Mouse (Mus musculus) v-Abl transformed pro-B cells (cell line): ENCODE measurements around the gene Sdf4.

Experiments used
- in situ Hi-C, 2 experiments: fragments of 400-800 bp; cut with MboI; formaldehyde crosslinking; loops; one replicate each; pipeline ENCODE4 v1.15.1; 2025; ENCODE audit not compliant: unreplicated experiment in 2 of 2

Gene Sdf4

DNA sequence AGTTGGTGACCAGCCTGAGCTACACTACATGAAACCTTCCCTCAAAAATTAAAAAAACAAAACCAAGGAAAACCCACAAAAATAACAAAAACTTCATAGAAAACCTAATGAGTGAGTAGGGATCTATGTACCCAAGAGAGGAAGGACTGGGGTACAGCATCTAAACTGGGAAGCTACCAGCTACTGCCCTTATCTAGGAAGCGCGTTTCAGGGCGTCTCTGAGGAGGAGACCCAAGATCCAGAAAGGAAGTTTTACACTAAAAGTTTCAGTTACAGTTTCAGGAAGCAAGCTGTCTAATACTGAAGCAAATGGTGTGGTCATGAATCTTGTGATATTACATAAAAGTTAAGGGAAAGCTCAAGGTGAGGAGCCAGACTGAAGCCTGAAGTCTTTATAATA lies 57.1 kb downstream of the Sdf4 start:
- in situ Hi-C loops: no loop called here

DNA sequence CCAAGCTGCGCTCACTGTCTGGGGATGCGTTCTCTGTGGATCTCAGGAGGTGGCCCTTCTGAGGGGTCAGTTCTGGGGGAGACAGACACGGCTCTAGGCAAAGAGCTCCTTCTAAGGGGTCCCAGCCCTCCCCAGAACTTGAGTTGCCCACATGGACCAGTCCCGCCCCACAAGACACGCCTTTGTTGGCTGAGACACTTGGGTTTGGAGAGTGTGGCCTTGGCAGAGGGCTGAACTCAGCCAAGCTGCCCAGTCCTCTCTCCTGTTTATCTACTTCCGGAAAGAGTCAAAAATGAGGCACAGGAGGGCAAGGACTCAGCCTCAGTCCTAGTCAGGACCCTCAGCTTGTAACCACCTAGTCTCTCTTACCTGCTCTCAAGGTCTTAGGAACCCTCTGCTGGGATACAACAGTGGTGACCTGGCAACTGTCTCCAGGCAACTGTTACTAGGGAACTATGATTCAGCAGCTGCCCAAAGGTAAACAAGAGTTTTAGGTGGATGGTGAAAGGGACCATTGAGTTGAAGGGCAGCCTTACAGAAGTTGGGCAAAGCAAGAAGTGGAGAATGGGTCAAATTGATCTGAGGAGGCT lies 57.8 kb downstream of the Sdf4 start:
- in situ Hi-C loops: no loop called here

DNA sequence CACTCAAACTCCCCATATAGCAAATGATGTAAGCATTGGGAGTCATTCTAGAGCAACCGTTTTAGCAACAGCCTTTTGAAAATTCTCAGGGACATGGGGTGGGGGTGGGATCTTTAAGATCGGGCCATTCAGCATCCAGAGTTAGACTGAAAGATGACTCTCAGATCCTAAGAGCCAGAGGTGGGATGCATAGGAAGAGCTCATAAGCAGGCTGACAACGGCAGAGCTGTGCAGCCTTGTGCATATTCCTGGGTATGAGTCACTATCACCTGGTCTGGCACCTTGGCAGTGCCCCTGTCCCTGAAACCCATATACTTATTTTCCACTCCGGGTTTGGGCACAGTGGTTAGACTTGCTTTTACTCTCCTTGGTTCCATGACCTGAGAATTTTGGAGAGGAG lies 60.4 kb downstream of the Sdf4 start:
- in situ Hi-C loops: no loop called here

DNA sequence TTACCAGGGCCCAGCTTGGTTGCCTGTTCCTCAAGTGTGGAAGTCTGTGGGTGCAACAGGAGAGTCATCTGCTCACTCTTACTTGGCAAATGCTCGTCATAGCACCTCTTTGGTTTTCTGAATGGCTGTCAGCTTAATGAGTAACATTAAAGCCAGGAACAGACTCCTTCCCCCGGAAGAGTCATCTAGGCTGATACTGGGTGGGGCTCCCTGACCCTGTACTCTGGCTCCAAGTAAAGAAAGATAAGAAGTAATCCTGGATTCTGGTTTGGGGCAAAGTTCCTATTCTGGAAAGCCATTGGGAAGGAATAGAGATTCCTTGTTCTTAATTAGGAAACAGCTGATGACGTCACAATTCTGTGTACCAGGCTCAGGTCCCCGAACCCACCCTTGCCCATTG lies 61.5 kb downstream of the Sdf4 start:
- in situ Hi-C loops: no loop called here

DNA sequence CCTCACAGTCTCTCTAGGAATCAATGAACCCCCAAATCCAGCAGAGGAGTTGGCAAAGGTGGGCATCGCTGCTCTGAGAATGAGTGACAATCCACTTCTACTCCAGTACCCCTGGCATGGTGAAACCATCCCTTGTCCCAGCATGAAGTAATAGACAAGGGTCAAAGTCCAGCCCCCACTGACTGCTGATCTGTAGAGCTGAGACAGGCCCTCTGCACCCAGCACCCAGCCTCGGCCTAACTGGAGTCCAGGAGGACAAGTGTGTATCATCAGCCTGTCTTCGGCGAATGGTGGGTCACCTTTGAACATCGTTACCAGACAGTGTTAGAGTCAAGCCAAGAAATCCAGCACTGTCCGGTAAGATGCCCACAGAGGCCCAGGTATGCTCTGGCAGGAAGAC lies 61.9 kb downstream of the Sdf4 start:
- in situ Hi-C loops: no loop called here

DNA sequence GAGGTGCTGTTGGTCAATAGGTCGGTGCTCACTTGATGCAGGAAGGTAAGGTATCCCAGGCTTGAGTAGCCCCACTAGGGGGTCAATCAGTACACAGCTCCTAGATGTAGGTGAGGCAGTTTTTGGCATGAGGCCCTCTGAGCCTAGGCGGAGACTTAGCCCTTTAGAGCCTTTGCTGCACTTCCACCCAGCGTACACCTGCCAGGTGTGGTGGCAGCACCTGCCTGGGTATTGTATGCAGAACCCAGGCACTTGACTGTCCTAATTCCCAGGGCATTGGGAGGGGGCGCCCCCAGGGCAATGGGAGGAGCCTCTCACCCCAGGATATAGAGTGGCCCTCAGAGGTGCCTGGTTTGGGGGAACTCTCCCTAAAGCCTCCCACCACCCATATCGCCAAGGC lies 62.5 kb downstream of the Sdf4 start:
- in situ Hi-C loops: no loop called here

DNA sequence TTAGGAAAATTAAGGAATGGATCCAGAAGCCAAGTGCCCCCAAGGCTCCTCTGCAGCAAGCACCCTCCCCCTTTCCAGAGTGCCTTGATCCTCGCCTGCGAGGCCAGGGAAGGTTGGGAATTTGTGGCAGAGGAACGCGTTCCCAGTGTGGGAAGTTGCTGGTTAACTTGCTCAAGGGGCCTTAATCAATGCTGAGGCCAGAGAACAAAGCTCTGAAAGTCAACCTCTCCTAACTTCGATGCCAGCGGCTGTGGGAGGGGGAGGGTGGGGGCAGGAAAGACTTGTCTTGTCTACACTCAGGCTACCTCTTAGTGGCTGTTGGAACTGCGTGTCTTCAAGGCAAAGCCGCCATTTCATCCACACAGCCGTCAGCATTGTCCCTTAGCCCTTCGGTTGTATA lies 65.0 kb downstream of the Sdf4 start:
- in situ Hi-C loops: no loop called here

DNA sequence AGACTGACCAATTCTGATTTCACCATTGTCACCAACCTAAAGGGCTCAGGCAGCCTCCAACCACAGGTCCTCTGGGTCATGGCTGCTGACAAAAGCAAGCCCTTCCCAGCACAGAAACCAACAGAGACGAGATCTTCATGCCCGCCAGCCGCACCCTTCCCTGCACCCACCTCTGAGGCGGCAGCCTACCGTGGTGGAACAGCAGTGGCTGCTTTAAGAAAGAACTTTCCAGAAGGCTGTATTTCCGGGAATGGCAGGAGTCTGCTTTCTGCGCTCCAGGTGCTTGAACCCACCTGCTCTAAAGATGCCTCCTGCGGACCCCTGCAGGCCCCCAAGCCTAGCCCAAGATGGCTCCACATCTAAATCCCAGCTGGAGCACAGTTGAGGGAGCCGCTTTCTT lies 66.2 kb downstream of the Sdf4 start:
- in situ Hi-C loops: no loop called here

DNA sequence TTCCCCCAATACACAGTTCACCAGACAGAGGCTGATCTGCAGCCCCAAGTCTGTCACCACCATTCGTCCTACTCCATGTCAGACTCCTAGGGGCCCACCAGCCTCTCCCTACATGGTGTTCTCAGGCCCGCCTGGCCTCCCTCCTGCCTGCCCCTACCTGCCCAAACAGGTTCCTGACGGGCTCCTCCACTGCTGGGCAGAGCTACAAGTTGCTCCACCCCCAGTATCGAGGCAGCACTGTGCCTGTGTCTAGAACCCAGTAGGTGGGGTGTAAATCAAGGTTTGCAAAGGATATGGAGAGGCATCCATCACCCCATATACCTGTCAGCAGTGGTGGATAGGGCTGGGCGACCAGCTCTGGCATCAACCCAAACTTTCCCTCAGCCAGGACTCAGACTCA lies 66.6 kb downstream of the Sdf4 start, which contains the start of gene Ttll10:
Ttll10 (minus strand) TSS at position 154 of the 400 bp plus-strand sequence.
- in situ Hi-C loops: no loop called here

DNA sequence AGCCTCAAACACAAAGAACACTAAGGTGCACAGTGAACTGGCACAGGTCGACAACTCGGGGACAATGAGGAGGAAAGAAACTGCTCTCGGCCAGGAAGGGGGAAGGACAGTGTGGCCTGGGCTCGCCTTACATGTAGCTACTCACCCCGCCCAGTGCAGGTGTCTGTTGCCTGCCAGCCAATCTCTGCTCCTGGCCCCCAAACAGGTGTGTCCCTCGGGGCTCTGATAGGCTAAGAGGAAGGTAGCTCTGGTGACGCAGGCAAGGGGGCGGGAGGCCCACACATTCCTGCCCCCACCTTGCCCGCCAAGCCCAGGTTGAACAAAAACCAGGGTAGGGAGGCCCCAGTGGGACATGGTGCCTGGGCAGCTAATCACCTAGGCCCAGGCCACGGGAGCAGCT lies 67.0 kb downstream of the Sdf4 start:
- in situ Hi-C loops: no loop called here
